In the genomic region with DNA sequence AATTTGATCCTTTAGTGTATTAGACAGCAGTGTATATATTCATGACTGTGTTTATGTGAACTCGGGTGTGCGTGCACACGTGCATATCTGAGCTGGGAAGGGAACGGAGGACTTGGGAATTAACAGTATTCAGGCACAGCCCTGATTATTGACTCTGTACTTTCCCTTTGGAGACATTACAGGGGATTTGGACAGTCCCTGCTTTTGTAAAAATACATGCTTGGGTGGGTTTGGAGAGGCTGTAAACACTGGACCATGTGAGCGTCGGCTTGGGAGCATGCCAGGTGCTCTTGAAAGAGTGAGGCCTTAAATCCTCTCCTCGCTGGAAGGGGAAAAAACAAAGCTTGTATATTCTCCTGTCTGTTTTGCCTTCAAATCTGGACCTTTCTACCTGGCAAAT, we compare ENCODE assay signal across 8 mouse cellular contexts.
DNase-seq lines count a peak whose midpoint lies in the region; ATAC-seq lines count a peak whose summit lies in the region.
"Had no signal": no experiment of that assay in that cellular context is flagged by ENCODE, and none has a peak within 500 bp of the region (broad histone marks: within the 10 kb centered on the region; RNA-seq: fewer than 3 reads in every experiment).

No protein-coding gene starts in this region.

- 0 out of 2 replicates have a peak, but pooled peaks cover 3% of the 10 kb centered on the region for H3K27me3 ChIP-seq in limb, embryonic 12.5 days
- H3K27me3 ChIP-seq in limb, embryonic 10.5 days (ENCODE audit: low read depth, poor library complexity, severe bottlenecking) = no peaks in the 10 kb centered on the region
- no peaks in the 10 kb centered on the region for H3K27me3 ChIP-seq in embryonic facial prominence, embryonic 15.5 days
- H3K27me3 ChIP-seq in kidney, embryonic 15.5 days = no peaks in the 10 kb centered on the region

- 55% methylated on average over 7 of the region's 7 CpGs for WGBS in limb, embryonic 12.5 days
- 90% methylated on average over 7 of the region's 7 CpGs for WGBS in limb, embryonic 10.5 days
- 40% methylated on average over 7 of the region's 7 CpGs for WGBS in embryonic facial prominence, embryonic 15.5 days
- 36% methylated on average over 7 of the region's 7 CpGs for WGBS in kidney, embryonic 15.5 days

- no peak overlapping the region for H3K4me2 ChIP-seq in limb, embryonic 12.5 days
- no peak overlapping the region for H3K4me2 ChIP-seq in embryonic facial prominence, embryonic 15.5 days (replicated peaks)
- H3K4me2 ChIP-seq in kidney, embryonic 15.5 days = no peak overlapping the region

- peak; percentile 52; the same call in 1 of the 2 replicates for ATAC-seq in limb, embryonic 12.5 days (ENCODE audit: insufficient number of reproducible peaks, insufficient read depth, low FRiP score, low TSS enrichment, low read depth)
- peak; percentile 67 for ATAC-seq in embryonic facial prominence, embryonic 15.5 days (ENCODE audit: insufficient number of reproducible peaks, low FRiP score, low TSS enrichment, low read depth)
- ATAC-seq in kidney, embryonic 15.5 days (replicated peaks; ENCODE audit: low FRiP score) = peak; percentile 70; the same call in 1 of the 2 replicates
- no peak for ATAC-seq in CD4-positive, CD25-positive, alpha-beta regulatory T cell, adult 4 months

- H3K9me3 ChIP-seq in limb, embryonic 12.5 days = no peaks in the 10 kb centered on the region
- no peaks in the 10 kb centered on the region for H3K9me3 ChIP-seq in limb, embryonic 10.5 days (replicated peaks)
- no peaks in the 10 kb centered on the region for H3K9me3 ChIP-seq in embryonic facial prominence, embryonic 15.5 days (replicated peaks)
- H3K9me3 ChIP-seq in kidney, embryonic 15.5 days (replicated peaks) = no peaks in the 10 kb centered on the region

- DNase-seq in limb, embryonic 10.5 days (ENCODE audit: low spot score) = no peak
- peak; percentile 10 for DNase-seq in retina, embryonic 14.5 days (ENCODE audit: low spot score)
- no peak for DNase-seq in spleen, postnatal 14 days (ENCODE audit: low spot score in 2 of 2)
- DNase-seq: cerebellum, adult 11-12 months had no signal

- H3K36me3 ChIP-seq in limb, embryonic 12.5 days = no peaks in the 10 kb centered on the region
- H3K36me3 ChIP-seq in limb, embryonic 10.5 days = no peaks in the 10 kb centered on the region
- no peaks in the 10 kb centered on the region for H3K36me3 ChIP-seq in embryonic facial prominence, embryonic 15.5 days
- no peaks in the 10 kb centered on the region for H3K36me3 ChIP-seq in kidney, embryonic 15.5 days

- no peak overlapping the region for H3K4me3 ChIP-seq in limb, embryonic 12.5 days (replicated peaks)
- H3K4me3 ChIP-seq in limb, embryonic 10.5 days = no peak overlapping the region
- no peak overlapping the region for H3K4me3 ChIP-seq in embryonic facial prominence, embryonic 15.5 days (replicated peaks)
- no peak overlapping the region for H3K4me3 ChIP-seq in kidney, embryonic 15.5 days (replicated peaks)

- H3K4me1 ChIP-seq in limb, embryonic 12.5 days (replicated peaks) = peaks cover 33% of the 10 kb centered on the region
- peaks cover 11% of the 10 kb centered on the region; the same call in 1 of the 2 replicates for H3K4me1 ChIP-seq in limb, embryonic 10.5 days
- peaks cover 4% of the 10 kb centered on the region for H3K4me1 ChIP-seq in embryonic facial prominence, embryonic 15.5 days
- peaks cover 12% of the 10 kb centered on the region for H3K4me1 ChIP-seq in kidney, embryonic 15.5 days

- 0 out of 2 replicates have a peak overlapping the region, but pooled peaks have one; percentile 5 for H3K27ac ChIP-seq in limb, embryonic 12.5 days
- no peak overlapping the region for H3K27ac ChIP-seq in limb, embryonic 10.5 days
- no peak overlapping the region for H3K27ac ChIP-seq in embryonic facial prominence, embryonic 15.5 days (replicated peaks)
- H3K27ac ChIP-seq in kidney, embryonic 15.5 days = peak overlapping the region; percentile 45; the same call in 1 of the 2 replicates

- H3K9ac ChIP-seq in limb, embryonic 12.5 days (replicated peaks) = no peak overlapping the region
- no peak overlapping the region for H3K9ac ChIP-seq in embryonic facial prominence, embryonic 15.5 days
- no peak overlapping the region for H3K9ac ChIP-seq in kidney, embryonic 15.5 days

Comparison
In these comparisons a context has a peak if more than half of its experiments do, and no peak if none do; other contexts are left out.
1. H3K27ac ChIP-seq: peak in limb, embryonic 12.5 days (single experiment) and kidney, embryonic 15.5 days (single experiment); none in limb, embryonic 10.5 days (single experiment) and embryonic facial prominence, embryonic 15.5 days (single experiment).